Mouse (Mus musculus): ENCODE measurements around the gene Kazn.

- TF ChIP-seq GATA1 (IDR thresholded peaks at IDR 0.05; ENCODE audit: low read length): no peak
- TF ChIP-seq TAL1 (IDR thresholded peaks at IDR 0.05; ENCODE audit: low read length): no peak
Measured at GRCm38 (mm10) chr4:142071243-142071991, 167.8 kb downstream of the Kazn start.

All from erythroblast, embryonic 14.5 days (primary cell).